Mouse (Mus musculus): ENCODE measurements around the gene Ttyh3. TPM values are rescaled to one million over a fixed set of nuclear protein-coding genes. Genes with fewer than 3 reads are reported as not detected.

Gene Ttyh3
- polyA plus RNA-seq, 2 experiments from 2014 or later, result 5.2 to 5.6 TPM

DNA sequence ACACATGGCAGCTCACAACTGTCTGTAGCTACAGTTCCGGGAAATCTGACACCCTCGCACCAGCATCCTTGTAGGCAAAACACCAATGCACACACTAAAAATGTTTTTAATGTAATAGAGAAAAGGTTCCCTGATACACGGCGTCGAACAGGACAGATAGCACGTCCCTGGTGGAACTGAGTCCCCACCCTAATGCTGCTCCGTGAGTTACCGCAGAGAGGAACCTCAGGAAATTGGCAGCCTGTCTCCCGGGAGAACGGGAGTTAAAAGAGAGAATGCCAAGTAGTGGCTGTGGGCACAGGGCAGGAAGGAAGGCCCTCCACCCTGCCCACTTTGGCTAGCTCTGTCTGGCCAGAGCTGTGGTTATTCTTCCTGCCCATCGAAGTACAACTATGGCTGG, 2.4 kb upstream of the Ttyh3 start:
- ATAC-seq, result no peak

GRCm38 (mm10) chr5:140649881-140650414, 1.1 kb upstream of the Ttyh3 start:
- no peak for ATAC-seq

GRCm38 (mm10) chr5:140649101-140649667, 353 bp upstream of the Ttyh3 start:
- peak; percentile 89 for ATAC-seq

- peak; percentile 5 for ATAC-seq
These were observed 861 bp downstream of the Ttyh3 start for GRCm38 (mm10) chr5:140647821-140648518.

DNA sequence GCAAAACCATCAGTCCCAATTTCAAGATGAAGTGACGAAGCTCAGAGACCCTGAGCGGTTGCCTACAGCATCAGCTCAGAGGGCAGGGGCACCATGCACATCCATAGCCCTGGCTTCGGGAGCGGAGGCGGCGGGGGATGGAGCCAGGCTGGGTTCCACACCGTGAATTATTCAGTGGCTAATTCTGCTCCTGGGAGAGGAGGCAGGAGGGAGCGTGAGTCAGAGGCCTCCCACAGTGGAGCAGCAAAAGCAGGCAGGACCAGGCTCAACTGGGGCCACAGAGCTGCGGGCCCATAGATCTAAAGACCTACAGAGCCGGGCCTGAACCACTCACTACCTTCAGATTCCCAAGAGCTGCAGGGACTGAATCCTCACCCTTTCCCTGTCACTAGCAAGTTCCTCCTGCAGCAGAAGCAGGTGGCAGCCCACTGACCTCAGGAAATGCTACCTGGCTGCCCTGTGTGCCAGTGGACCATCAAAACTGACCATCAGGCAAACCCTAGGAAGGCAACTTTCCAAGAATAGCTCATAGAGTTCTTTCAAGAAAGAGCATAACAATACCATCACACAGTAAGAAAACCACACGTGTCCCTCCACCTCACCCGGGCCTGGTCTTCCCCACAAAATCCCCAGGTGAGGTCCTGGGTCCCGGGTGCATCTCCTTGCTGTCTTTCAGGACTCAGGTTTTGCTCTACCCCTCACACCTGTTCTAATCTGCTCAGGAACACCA, 1.6 kb downstream of the Ttyh3 start:
- no peak for ATAC-seq

DNA sequence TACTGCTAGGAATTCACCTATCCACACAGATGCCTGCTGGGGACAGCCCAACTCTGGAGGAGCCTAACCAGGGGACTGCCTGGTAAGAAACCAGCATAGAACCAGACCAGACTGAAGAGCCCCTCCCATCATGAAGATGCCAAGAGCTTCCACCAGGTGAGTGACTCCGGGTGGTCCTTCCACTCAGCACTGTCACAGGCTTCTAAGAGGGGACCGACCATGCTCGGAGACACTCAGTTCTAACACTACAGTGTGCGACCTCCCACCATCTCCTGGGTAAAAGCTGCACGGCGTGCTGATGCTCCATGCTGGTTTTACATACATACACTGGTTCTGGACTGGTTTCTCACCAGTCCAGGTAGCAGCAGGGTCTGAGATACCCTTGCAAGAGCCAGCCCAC, 2.7 kb downstream of the Ttyh3 start:
- no peak for ATAC-seq

DNA sequence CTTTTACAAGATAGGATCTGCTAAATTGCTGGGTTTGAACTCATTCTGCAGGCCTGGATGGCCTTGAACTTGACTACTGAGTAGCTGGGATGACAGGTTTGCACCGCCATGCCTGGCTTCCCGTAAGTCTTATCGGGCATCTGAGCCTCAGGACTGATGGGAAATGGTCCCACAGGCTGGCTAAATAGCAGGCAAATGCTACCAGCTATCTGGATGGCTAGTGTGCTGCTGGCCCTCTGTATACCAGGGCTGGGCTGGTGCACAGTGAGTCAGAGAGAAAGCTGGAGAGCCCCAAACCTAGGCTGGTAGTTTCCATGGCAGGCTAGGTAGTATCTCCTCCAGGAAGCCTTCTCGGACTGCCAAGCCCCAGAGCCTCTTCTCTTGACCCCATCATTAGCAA, 3.4 kb downstream of the Ttyh3 start:
- no peak for ATAC-seq

DNA sequence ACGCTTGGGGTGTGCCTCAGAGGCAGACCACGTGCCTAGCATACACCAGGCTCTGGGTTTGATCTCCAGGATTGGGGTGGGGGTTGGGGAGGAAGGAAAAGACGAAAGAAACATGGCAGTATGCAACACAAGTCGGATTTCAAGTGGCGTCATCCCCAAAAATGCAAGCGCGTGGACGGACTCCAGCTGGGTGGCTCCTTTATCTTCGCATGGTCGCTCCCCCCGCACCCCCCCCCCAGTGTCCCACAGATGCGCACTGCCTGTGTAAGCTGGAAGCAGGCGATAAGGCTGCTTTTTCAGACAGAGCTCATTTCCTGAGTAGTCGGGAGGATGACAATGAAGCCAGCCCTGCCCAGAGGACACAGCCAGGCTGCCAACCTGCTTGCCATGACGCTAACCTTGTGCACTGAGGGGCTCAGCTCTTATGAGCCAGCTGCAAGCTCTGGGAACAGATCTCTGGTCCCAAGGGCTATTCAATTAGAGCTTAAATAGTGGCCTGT, 4.1 kb downstream of the Ttyh3 start:
- ATAC-seq, result no peak

GRCm38 (mm10) chr5:140644263-140644662, 4.6 kb downstream of the Ttyh3 start:
- no peak for ATAC-seq

DNA sequence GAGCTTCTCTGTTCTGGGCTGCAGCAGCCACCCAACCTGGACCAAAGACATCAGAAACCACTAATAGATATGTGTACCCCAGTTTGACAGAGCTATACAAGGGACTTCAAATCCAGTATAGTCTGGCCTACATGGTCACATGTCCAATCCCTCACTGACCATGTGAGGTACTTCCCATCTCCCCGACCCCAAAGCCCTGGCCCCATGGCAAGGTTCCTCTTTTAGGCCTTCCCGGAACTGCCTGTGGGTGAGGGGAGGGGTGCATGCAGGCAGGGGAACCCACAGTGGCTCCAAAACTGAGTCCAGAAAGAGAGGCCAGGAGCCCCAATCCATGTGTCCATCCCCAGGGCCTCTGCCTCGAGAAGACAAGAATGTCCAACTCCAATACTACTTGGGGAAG, 6.8 kb downstream of the Ttyh3 start:
- ATAC-seq, result no peak

DNA sequence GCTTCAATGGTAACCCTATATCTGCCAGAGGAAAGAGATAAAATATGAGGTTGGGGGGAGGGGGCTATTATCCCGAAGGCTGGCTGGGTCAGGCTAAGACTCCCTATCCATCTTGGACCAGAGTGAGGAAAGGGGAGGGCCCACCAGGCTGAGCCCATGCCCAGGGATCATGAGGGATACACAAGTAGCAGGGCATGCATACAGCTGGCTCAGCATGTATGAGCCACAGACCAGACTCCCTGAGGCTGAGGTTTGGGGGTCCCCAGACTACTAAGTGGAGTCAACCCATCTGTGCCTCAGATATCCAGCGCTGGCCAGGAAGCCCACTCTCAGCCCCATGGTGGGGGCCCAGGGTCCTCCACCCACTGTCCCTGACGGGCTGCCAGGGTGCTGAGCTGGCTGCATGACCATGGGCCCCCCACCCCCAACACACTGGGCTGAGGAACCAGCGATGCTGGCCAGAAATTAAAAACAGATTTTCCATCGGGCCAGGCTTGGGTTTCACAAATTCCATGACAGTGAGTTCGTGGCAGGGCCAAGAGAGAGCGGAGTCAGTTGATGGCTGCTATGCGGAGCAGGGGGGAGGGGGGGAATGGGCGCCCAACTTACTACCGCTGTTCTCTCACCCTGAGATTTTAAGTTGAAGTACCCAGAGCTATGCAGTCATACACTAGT, 7.4 kb downstream of the Ttyh3 start:
- no peak for ATAC-seq

GRCm38 (mm10) chr5:140640812-140641211, 8.0 kb downstream of the Ttyh3 start:
- ATAC-seq, result no peak

- no peak for ATAC-seq
These were observed 9.0 kb downstream of the Ttyh3 start for GRCm38 (mm10) chr5:140639871-140640270.

DNA sequence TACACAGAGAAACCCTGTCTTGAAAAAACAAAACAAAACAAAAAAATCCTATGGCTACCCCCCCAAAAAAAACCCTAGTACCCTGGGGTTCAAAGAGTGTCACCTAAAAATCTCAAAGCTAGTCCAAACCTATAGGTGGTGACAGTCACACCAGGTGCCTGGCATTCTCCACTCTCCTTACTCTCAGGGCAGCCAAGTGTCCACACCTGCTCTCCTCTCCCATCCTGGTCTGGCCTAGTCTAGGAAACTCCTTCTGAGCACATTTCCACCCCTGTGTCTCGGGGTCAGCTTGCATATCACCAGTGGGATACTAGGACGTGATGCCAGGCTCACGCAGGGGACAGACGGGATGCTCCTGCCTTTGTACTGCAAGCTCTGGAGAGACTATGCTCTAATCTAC, 9.5 kb downstream of the Ttyh3 start:
- ATAC-seq, result no peak

DNA sequence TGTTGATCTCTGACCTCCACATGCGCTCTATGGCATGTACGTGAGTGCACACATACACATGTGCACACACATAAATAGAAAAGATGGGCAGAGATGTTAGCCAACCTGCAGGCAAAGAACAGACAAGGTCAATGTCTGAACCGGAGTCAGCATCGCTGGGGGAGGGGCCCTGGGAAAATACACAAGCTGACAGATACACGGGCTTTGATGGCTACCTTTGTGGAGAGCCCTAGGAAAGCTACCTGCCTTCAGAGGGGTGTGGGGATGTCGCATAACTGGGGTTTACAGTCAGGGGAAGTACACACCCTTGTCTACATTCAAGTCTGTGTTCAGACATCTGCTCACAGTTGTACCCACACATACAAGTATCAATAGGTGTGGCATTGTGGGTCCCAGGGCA, 10.3 kb downstream of the Ttyh3 start:
- ATAC-seq, result no peak

GRCm38 (mm10) chr5:140637989-140638388, 10.8 kb downstream of the Ttyh3 start:
- ATAC-seq, result peak; percentile 66

- peak; percentile 8 for ATAC-seq
These were observed 11.8 kb downstream of the Ttyh3 start for GRCm38 (mm10) chr5:140637058-140637410.

- ATAC-seq, result peak; percentile 75
These were observed 12.3 kb downstream of the Ttyh3 start for GRCm38 (mm10) chr5:140636316-140637057.

DNA sequence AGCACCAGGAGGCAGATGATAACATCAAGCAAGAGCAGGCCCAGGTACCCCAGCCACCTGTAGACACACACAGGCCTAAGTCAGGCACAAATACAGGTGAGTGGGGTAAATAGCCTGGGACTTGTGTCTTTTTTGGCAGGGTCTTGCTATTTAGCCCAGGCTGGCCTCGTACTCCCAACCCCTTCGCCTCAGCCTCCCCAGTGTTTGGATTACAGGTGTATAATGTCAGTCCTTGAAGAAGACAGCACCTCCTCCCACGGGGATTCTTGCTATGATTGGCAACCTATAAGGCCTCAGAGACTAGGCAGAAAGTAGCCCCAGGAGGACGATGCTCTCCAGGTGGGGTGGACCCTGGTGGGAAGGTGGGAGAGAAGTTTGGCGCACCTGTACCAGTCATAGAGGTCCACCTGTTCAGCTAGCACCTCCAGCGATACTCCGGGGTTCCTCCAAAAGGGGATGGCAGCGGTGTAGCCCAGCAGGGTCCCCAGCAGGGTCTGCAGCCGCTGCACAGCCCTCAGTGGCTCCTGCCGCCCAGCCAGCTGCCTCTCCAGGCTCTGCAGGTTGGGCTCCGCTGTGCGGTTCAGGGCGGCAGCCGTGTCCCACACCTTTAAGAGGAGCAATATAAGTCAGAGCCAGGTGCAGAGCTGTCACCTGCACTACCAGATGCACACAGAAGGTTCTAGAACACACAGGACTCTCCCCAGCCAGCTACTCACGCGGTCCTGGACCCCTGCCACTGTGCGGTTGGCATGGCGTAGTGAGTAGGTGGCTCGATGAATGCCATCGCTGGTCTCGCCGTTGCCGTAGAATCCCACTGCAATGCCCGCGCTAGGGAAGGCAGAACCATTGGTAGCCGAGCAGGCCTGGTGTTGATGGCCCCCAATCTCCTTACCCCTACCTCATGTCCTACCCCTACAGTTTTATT, 13.8 kb downstream of the Ttyh3 start:
- no peak for ATAC-seq

DNA sequence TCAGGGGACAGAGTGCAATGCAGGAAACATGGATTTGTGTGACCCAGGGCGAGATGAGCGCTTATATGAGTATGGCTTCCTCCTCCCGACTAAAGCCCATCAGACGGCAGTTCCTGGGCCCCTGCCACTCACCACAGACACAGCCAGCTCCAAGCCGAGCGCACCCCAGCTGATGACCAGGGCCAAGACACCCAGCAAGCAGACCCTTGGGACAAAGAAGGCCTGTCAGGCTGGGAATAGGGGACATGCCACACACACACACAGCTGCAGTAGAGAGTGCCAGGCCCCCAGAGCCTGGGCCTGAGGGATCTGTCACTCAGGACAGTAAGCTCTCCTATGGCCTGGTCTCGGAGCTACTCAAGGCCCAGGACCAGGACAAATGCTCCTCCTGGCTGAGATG, 15.4 kb downstream of the Ttyh3 start:
- no peak for ATAC-seq

- peak; percentile 43 for ATAC-seq
These were observed 19.8 kb downstream of the Ttyh3 start for GRCm38 (mm10) chr5:140628995-140629394.
